Mouse (Mus musculus): ENCODE results near the gene Gm42906. TPM values are rescaled to one million over a fixed set of nuclear protein-coding genes. Genes with fewer than 3 reads are reported as not detected.

Gm42906 gene
- polyA plus RNA-seq, 1 experiment from 2014 or later: not detected

GRCm38 (mm10) chr5:151108291-151108897 lies 319.6 kb downstream of the Gm42906 start:
- Histone ChIP-seq H3K27ac (replicated peaks in 1 of 2; ENCODE audit: control insufficient read depth in 1 of 2, insufficient read depth in 1 of 2, low read depth in 2 of 2, low read length in 2 of 2) (peak overlapping the region; percentile 19 to 43; a peak in 3 of 4 replicates), H3K9me3 (ENCODE audit: control insufficient read depth, low read length) (no peaks in the 10 kb centered on the region), H3K4me3 (ENCODE audit: control insufficient read depth in 1 of 2, insufficient read depth in 1 of 2, low read depth in 1 of 2, low read length in 2 of 2) (0 out of 4 replicates have a peak overlapping the region, but pooled peaks of 1 of the 2 experiments have one; percentile 10), H3K27me3 (ENCODE audit: control insufficient read depth, insufficient read depth, low read length) (no peaks in the 10 kb centered on the region), H3K36me3 (ENCODE audit: control insufficient read depth, insufficient read depth, low read length) (no peaks in the 10 kb centered on the region), H3K4me1 (ENCODE audit: control insufficient read depth in 2 of 2, insufficient read depth in 2 of 2, low read length in 2 of 2) (peaks cover 6 to 10% of the 10 kb centered on the region in 2 experiments), H3K9ac (ENCODE audit: low read length) (no peak overlapping the region), H3K4me2 (ENCODE audit: low read length) (peak overlapping the region; percentile 34)
- WGBS: 49% methylated on average over 19 of the region's 19 CpGs
- ATAC-seq (ENCODE audit: insufficient number of reproducible peaks, insufficient read depth, low FRiP score, low read depth): no peak

GRCm38 (mm10) chr5:151106841-151107240 lies 321.1 kb downstream of the Gm42906 start:
- Histone ChIP-seq H3K4me3 (ENCODE audit: control insufficient read depth in 1 of 2, insufficient read depth in 1 of 2, low read depth in 1 of 2, low read length in 2 of 2) (no peak overlapping the region), H3K4me1 (ENCODE audit: control insufficient read depth in 2 of 2, insufficient read depth in 2 of 2, low read length in 2 of 2) (peaks cover 6 to 10% of the 10 kb centered on the region in 2 experiments), H3K27ac (replicated peaks in 1 of 2; ENCODE audit: control insufficient read depth in 1 of 2, insufficient read depth in 1 of 2, low read depth in 2 of 2, low read length in 2 of 2) (no peak overlapping the region), H3K36me3 (ENCODE audit: control insufficient read depth, insufficient read depth, low read length) (no peaks in the 10 kb centered on the region), H3K9me3 (ENCODE audit: control insufficient read depth, low read length) (0 out of 2 replicates have a peak, but pooled peaks cover 3% of the 10 kb centered on the region), H3K4me2 (ENCODE audit: low read length) (no peak overlapping the region), H3K9ac (ENCODE audit: low read length) (no peak overlapping the region), H3K27me3 (ENCODE audit: control insufficient read depth, insufficient read depth, low read length) (no peaks in the 10 kb centered on the region)
- ATAC-seq (ENCODE audit: insufficient number of reproducible peaks, insufficient read depth, low FRiP score, low read depth): no peak
- 77% methylated on average over 3 of the region's 3 CpGs for WGBS

DNA sequence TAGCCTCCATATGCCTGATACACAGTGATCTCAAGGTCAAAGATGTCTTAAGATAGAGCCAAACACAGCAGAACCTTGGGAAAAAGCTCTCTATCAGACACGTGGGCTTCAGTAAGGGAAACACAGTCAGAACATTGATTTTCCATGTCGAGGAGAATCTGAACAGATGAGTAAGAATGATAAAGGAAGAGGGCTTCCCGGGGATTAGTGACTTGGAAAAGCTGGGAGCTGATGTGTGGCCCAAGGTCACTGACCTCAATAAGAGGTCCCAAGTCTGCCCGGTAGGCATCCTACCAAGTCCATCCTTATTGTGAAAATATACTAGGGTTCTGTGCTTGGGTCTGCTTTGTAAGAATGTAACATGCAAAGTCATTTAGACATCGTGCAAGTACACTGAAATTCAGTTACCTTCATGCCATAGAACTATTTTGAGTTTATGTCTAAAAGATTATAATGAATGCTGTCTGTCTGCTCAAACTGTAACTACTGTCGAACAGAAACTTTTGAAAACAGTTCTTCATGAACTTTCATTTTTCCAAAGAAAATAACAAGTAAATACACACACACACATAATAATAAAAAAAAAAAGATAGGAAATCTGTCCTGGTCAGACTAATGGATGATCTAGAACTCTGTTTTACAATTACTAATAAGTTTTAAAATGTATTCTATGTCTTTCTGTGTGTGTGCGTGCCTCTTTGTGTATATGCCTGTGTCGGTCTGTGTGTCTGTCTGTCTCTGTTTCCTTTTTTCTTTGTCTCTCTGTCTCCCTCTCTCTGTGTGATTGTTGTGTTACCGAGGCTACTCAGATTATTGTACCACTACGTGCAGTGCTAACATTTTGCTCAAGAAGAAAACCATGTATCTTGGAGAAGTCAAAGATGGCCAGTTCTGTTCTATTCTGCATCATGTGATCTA lies 322.6 kb downstream of the Gm42906 start:
- ATAC-seq (ENCODE audit: insufficient number of reproducible peaks, insufficient read depth, low FRiP score, low read depth): no peak
- Histone ChIP-seq H3K4me1 (ENCODE audit: control insufficient read depth in 2 of 2, insufficient read depth in 2 of 2, low read length in 2 of 2) (peaks cover 6 to 10% of the 10 kb centered on the region in 2 experiments), H3K4me3 (ENCODE audit: control insufficient read depth in 1 of 2, insufficient read depth in 1 of 2, low read depth in 1 of 2, low read length in 2 of 2) (no peak overlapping the region), H3K9me3 (ENCODE audit: control insufficient read depth, low read length) (0 out of 2 replicates have a peak, but pooled peaks cover 3% of the 10 kb centered on the region), H3K36me3 (ENCODE audit: control insufficient read depth, insufficient read depth, low read length) (no peaks in the 10 kb centered on the region), H3K27ac (replicated peaks in 1 of 2; ENCODE audit: control insufficient read depth in 1 of 2, insufficient read depth in 1 of 2, low read depth in 2 of 2, low read length in 2 of 2) (no peak overlapping the region), H3K9ac (ENCODE audit: low read length) (no peak overlapping the region), H3K27me3 (ENCODE audit: control insufficient read depth, insufficient read depth, low read length) (no peaks in the 10 kb centered on the region), H3K4me2 (ENCODE audit: low read length) (no peak overlapping the region)
- WGBS: 77% methylated on average over 10 of the region's 10 CpGs

DNA sequence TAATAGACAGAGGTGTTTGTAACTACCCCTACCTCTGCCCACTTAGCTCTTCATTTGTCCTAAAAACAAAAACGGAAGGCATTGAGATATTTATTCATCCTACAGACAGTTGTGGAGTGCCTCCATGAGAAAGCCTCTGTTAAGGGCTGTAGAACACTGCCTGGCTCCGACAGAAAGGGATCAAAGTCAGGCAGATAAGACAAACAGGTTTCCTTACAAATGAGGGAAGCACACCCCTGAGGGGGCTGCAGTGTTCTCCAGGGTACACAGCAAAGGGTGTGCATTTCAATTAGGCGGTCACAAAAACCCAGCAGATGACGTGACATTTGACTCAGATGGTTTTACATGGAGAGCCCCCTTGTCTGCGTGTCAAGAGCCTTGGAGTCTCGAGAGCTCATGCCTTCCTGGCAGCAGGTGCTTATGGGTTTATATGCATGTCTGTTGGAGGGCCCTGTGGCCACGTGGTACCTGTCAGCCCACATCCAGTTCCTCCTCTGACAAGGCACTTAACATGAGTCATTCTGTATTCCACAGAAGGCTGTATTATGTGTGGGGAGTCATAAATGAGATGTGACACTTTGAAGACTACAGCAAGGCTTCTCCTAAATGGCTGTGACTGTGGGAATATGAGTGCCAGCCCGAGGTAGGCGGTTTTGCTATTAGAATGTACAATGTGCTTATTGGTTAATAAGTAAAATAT lies 323.5 kb downstream of the Gm42906 start:
- H3K27ac ChIP-seq (replicated peaks in 1 of 2; ENCODE audit: control insufficient read depth in 1 of 2, insufficient read depth in 1 of 2, low read depth in 2 of 2, low read length in 2 of 2): no peak overlapping the region
- 0 out of 2 replicates have a peak, but pooled peaks cover 3% of the 10 kb centered on the region for H3K9me3 ChIP-seq (ENCODE audit: control insufficient read depth, low read length)
- WGBS: 42% methylated on average over 9 of the region's 9 CpGs
- 0 out of 2 replicates have a peak overlapping the region, but pooled peaks have one; percentile 2 for H3K9ac ChIP-seq (ENCODE audit: low read length)
- no peak for ATAC-seq (ENCODE audit: insufficient number of reproducible peaks, insufficient read depth, low FRiP score, low read depth)
- H3K4me3 ChIP-seq (ENCODE audit: control insufficient read depth in 1 of 2, insufficient read depth in 1 of 2, low read depth in 1 of 2, low read length in 2 of 2): no peak overlapping the region
- H3K4me2 ChIP-seq (ENCODE audit: low read length): no peak overlapping the region
- H3K36me3 ChIP-seq (ENCODE audit: control insufficient read depth, insufficient read depth, low read length): no peaks in the 10 kb centered on the region
- peaks cover 6 to 10% of the 10 kb centered on the region in 2 experiments for H3K4me1 ChIP-seq (ENCODE audit: control insufficient read depth in 2 of 2, insufficient read depth in 2 of 2, low read length in 2 of 2)
- no peaks in the 10 kb centered on the region for H3K27me3 ChIP-seq (ENCODE audit: control insufficient read depth, insufficient read depth, low read length)

- no peak overlapping the region for H3K4me3 ChIP-seq (ENCODE audit: control insufficient read depth in 1 of 2, insufficient read depth in 1 of 2, low read depth in 1 of 2, low read length in 2 of 2)
Observed at GRCm38 (mm10) chr5:151103284-151103683, 324.7 kb downstream of the Gm42906 start.

DNA sequence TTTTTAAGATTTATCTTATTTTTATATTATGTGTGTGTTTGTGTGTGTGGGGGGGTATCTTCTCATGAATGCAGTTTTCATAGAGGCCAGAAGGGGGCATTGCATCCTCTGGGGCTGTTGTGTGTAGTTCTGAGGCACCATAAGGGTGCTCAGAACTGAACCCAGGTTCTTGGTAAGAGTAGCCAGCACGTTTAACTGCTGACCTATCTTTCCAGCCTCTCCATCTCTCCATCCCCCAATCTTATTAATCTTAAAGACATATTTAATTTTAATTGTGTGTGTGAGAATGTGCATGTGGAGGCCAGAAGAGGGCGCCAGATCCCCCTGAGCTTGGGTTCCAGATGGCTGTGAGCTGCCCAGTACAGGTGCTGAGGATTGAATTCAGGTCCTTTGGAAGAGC lies 325.7 kb downstream of the Gm42906 start:
- H3K27me3 ChIP-seq (ENCODE audit: control insufficient read depth, insufficient read depth, low read length): no peaks in the 10 kb centered on the region
- no peak overlapping the region for H3K27ac ChIP-seq (replicated peaks in 1 of 2; ENCODE audit: control insufficient read depth in 1 of 2, insufficient read depth in 1 of 2, low read depth in 2 of 2, low read length in 2 of 2)
- H3K9ac ChIP-seq (ENCODE audit: low read length): no peak overlapping the region
- 57% methylated on average over 2 of the region's 2 CpGs for WGBS
- H3K4me2 ChIP-seq (ENCODE audit: low read length): no peak overlapping the region
- peaks cover 4 to 6% of the 10 kb centered on the region in 2 experiments for H3K4me1 ChIP-seq (ENCODE audit: control insufficient read depth in 2 of 2, insufficient read depth in 2 of 2, low read length in 2 of 2)
- H3K9me3 ChIP-seq (ENCODE audit: control insufficient read depth, low read length): 0 out of 2 replicates have a peak, but pooled peaks cover 3% of the 10 kb centered on the region
- H3K36me3 ChIP-seq (ENCODE audit: control insufficient read depth, insufficient read depth, low read length): no peaks in the 10 kb centered on the region
- H3K4me3 ChIP-seq (ENCODE audit: control insufficient read depth in 1 of 2, insufficient read depth in 1 of 2, low read depth in 1 of 2, low read length in 2 of 2): no peak overlapping the region
- no peak for ATAC-seq (ENCODE audit: insufficient number of reproducible peaks, insufficient read depth, low FRiP score, low read depth)

More at GRCm38 (mm10) chr5:151103284-151103683, 324.7 kb downstream of the Gm42906 start:
- Histone ChIP-seq H3K4me1 (ENCODE audit: control insufficient read depth in 2 of 2, insufficient read depth in 2 of 2, low read length in 2 of 2) (peaks cover 6 to 7% of the 10 kb centered on the region in 2 experiments), H3K4me2 (ENCODE audit: low read length) (no peak overlapping the region), H3K27me3 (ENCODE audit: control insufficient read depth, insufficient read depth, low read length) (no peaks in the 10 kb centered on the region), H3K36me3 (ENCODE audit: control insufficient read depth, insufficient read depth, low read length) (no peaks in the 10 kb centered on the region), H3K9me3 (ENCODE audit: control insufficient read depth, low read length) (0 out of 2 replicates have a peak, but pooled peaks cover 3% of the 10 kb centered on the region), H3K9ac (ENCODE audit: low read length) (no peak overlapping the region), H3K27ac (replicated peaks in 1 of 2; ENCODE audit: control insufficient read depth in 1 of 2, insufficient read depth in 1 of 2, low read depth in 2 of 2, low read length in 2 of 2) (no peak overlapping the region)
- no peak for ATAC-seq (ENCODE audit: insufficient number of reproducible peaks, insufficient read depth, low FRiP score, low read depth)
- 65% methylated on average over 4 of the region's 4 CpGs for WGBS

- WGBS: 86% methylated on average over 6 of the region's 6 CpGs
- ATAC-seq (ENCODE audit: insufficient number of reproducible peaks, insufficient read depth, low FRiP score, low read depth): no peak
- no peaks in the 10 kb centered on the region for H3K27me3 ChIP-seq (ENCODE audit: control insufficient read depth, insufficient read depth, low read length)
- 0 out of 4 replicates have a peak, but pooled peaks cover 0 to 3% of the 10 kb centered on the region in 2 experiments for H3K4me1 ChIP-seq (ENCODE audit: control insufficient read depth in 2 of 2, insufficient read depth in 2 of 2, low read length in 2 of 2)
- no peaks in the 10 kb centered on the region for H3K9me3 ChIP-seq (ENCODE audit: control insufficient read depth, low read length)
- H3K4me2 ChIP-seq (ENCODE audit: low read length): no peak overlapping the region
- H3K9ac ChIP-seq (ENCODE audit: low read length): no peak overlapping the region
- no peak overlapping the region for H3K27ac ChIP-seq (replicated peaks in 1 of 2; ENCODE audit: control insufficient read depth in 1 of 2, insufficient read depth in 1 of 2, low read depth in 2 of 2, low read length in 2 of 2)
- H3K36me3 ChIP-seq (ENCODE audit: control insufficient read depth, insufficient read depth, low read length): 0 out of 2 replicates have a peak, but pooled peaks cover 4% of the 10 kb centered on the region
- no peak overlapping the region for H3K4me3 ChIP-seq (ENCODE audit: control insufficient read depth in 1 of 2, insufficient read depth in 1 of 2, low read depth in 1 of 2, low read length in 2 of 2)
Observed at GRCm38 (mm10) chr5:151096012-151096411, 332.0 kb downstream of the Gm42906 start.
